Mouse (Mus musculus): ENCODE measurements at regions not wholly inside any gene's neighbourhood (a gene's known extent, or its start where the extent isn't known, plus 50 kb on each side); places are given as distances from the start of the nearest gene placed in this dataset.

DNA sequence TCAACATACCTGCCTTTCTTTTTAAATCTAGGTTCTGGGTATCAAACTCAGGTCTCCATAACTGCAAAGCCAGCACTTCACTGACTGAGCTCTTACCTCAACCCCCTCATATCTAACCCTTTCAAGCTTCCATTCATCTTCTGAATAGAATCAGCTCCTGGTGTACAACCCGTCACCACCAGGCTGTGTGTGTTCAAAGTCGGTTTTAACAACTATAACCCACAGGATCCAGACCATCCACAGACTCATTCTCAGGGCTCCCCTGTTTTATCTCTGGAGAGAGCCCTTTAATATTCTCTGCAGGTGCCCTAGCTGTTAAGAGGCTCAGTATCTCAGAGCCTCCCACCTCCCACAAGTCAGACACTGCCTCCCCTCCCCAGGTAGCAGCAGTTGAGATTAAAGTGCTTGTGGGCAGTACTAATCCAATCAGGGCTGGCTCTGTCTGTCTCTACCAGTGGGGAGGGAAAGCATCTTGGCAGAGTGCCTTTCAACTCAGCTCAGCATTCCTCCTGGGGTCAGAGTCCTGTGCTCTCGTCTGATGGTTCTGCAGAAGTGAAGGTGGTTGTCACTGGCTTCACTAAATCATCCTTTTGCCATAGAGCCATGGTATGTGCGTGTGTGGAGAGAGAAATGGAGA lies 272.4 kb downstream of the Dhx15 start:
- DNase-seq = no peak

DNA sequence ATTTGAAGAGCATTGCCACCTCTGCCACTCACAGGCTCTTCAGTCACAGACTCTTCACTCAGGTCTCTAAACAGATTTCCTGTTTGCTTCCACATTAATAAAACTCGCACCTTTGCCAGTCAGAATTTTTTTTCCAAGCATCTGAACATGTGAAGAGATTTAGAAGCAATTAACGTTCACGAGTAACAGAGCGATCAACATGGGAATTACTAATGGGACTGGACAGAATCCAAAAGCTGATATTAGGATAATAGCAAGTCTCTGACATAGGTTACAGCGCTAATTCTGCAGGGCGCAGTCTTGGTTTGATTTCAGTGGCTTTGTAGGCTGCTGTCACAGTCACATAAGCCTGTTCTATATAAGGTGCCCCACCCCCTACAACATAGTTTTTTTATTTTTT lies 275.6 kb downstream of the Dhx15 start:
- no peak for DNase-seq

DNA sequence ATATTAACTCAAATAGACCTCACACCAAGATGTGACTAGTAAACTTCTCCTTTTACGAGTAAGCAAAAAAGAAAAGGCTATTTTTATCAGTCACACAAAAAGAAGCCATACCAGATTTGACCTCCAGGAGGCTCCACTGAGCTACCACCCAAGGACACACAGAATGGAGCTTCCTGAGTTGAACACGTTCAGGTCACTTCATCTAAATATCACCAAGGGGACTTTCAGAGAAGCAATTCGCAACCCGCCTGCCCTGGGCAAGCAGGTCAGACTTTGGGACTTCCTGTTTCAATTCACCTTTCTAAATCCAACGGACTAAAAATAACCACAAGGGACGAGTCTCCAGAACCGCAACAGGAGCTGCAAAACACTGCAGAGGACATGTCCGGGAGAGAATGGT lies 281.5 kb downstream of the Dhx15 start:
- DNase-seq = no peak

DNA sequence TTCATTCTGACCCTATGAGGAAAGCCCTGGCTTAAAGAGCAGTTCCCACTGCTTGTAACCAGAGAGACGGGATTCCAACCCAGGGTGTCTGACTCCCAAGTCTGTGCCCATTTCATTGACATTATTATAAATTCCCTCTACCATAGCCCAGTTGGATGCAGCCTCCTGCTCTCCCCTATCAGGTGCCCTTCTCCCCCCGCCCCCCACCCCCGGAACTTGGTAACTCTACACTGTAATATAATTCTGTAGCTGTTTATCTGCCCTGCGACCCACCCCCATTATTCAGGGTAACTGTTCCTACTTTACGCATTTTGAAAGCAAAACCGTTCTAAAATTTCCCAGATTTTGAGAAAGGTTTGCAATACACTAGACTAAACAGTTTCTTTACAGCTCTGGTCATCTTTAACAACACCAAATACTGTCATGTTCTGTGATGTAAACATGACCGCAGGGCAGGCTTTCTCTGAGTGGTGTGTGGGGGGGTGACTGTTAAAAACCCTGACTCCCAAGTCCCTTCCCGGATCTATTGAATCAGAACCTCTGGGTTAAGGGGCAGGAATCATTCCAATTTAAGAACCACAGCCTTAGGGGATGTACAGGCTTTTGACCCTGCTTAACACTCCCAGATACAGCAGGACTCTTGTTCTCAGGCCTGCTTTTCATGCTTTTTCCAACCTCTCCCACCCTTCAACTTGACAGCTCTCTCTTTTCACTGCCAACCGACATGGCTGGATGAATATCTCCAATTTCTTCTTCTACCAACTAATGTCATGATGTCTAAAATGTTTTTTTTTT lies 283.8 kb downstream of the Dhx15 start:
- no peak for DNase-seq

DNA sequence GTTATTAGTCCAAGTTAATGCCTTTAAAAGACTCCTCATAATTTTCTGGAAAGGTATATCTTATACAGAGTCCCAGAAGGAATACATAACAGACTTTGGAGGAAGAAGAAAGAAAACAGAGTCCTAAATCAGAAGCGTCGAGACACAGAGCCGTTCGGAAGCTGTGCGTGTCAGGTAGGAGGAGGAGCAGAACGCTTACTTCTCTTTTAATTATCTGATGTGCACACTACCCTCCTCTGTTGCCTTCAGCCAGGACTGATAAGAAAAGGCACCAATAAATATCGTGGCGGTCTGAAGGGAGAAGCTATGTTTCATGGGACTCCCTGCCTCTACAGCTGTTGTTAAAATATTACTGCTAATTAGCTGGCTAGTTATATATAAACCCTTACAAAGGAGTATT lies 296.2 kb downstream of the Dhx15 start:
- DNase-seq = no peak

DNA sequence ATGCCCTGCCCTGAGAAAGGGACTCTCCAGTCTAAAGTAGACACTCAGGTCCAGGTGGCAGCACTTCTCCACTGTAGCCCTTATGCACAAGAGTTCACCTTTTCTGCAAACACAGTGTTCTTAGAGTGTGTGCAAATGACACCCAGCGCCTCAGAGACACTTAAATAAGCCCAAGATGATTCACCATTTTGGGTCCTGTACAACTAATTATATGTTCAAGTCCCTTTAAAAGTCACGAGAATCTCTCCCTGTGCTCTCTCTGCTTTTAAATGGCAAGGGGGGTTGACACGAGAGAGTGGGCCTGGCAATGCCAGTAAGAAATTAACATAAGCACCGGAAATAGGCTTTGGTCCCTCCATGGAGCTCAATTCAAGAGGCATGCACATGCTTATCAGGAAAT lies 299.0 kb downstream of the Dhx15 start:
- DNase-seq = no peak

DNA sequence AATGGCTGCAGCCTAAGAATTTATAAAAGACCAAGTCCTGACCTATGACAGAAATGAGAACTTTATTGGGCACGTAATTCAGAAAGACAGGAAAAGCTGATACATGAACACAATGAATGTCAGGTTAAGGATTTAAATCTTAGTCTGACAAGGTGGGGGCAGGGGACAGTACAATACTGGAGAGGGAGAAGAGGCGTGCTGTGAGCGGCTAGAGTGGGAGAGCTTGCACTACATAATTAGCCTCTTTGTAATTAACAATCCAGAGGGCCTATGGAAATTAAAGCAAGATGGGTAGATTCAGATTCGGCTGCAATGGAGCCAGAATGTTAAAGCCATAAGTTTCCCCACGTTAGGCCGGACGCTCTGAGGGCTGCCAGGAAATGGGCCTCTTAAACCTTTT lies 301.9 kb downstream of the Dhx15 start:
- no peak for DNase-seq

DNA sequence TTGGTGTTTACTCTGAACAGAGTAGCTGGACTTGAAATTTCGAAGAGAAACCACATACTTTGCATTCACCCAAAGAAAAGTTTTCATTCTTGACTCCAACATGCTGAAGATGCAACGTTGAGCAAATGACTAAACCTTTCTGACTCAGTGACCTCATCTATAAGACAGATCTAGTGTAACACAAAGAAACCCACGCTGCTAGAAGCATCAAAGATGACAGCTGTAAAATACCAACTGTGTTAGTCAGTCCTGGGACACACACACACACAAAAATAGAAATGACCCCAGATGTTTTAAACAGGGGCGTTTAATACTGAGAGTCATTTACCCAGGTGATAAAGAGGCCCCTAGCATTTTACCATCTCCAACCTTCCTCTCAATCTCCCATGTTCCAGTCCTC lies 307.7 kb downstream of the Dhx15 start:
- DNase-seq = no peak

DNA sequence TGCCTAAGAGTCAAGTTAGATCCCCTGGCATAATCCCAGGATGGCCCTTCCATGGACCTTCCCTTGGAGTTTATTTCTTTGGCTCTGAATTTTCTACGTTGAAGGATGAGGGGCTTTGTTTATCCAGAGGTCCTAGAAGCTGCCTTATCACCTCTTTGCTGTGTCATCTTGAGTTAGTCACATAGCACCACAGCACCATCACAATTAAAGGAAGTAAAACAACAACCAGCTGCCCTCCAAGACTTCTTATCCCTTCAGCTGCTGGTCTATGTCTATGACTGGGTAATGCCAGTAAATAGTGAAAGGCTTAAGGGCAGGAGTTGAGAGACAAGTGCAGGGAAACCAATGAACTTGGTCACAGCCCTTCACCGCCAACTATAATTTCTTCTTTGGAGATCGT lies 308.1 kb downstream of the Dhx15 start:
- no peak for DNase-seq

DNA sequence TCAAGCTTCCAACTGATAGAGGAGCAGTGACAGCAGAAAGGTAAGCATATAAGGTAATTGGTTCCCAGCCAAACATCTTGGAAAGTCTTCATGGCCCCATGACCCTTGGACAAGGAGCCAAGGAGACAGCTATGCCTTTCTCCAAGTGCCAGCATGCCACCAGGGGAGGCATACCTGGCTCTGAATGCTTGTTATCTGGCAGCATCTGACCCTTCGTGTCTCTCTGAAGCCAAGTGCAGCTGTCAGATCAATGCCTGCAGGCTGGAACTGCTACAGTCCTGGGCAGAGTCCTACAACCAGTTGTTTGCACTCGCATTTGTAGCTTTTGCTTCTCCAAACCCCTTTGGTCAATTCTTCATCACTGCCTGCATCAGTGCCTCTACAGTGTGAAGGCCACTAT lies 309.3 kb upstream of the Ppargc1a start:
- DNase-seq = no peak

DNA sequence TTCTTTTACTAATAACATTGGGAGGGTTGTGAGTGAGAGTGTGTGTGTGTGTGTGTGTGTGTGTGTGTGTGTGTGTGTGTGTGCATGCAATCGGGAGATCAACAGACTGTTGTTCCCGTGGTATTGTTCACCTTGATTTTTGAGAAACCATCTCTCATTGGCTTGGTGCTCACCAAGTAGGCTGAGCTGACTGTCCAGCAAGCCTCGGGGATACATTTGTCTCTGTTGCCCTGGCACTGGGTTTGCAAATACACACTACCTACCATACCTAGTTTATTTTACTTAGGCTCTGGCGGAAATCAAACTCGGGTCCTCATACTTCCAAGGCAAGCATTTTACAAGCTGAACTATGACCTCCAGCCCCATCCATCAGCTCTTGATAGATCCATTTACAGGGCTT lies 306.0 kb upstream of the Ppargc1a start:
- no peak for DNase-seq

DNA sequence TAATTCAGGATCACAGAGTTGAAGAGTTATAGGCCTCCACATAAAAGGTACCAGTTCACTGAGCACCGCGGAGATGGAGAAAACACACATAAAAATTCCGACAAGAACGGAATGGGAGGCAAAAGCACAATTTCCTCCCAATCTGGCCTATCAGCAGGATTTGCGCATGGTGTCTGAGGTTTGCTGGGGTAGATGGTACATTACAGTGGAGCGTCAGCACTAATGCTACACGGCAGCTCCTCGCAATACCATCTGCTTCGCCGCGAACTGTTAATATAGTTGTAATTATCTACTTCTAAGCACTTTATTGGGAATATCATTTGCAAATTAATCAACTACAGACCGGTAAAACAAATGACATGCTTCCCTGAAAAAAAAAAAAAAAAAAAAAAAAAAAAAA lies 304.2 kb upstream of the Ppargc1a start:
- DNase-seq = no peak

DNA sequence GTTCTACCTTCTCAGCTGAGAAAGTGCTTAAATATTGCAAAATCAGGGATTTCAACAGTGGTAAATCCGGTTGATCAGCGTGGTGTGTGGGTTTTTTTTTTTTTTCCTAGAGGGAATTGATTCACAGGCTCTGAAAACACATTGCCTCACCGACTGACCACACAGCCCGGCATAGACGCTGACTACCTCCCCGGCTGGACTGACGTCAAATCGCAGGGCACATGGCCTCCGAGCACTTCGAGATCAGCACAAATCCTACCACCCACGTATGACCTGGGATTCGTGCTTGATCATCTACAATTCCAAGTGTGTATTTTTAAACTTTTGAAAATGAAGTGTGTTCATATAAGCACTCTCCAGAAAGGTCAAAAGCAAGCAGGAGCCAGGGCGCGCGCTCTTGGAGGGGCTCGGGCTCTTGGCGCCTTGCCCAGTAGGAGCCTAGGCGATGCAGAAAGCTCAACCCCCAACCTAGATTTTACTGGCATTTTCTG lies 300.7 kb upstream of the Ppargc1a start:
- no peak for DNase-seq

DNA sequence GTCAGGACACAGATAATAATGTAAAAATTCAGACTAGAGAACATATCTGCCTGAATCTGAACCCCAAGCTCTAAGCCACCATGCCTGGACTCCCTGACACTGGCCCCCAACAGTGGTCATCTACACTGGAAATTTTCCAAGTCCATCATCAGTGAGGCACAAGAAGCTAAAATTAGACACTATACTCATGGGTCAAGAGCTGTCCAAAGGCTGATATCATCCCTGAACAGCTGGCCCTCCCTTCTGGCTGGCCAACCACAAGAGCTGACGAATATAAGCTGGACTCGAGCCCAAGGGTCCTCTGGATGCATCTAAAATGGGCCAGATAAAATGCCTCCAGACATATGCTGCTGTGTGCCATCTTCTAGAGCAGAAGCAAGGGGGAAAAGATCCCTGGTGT lies 298.5 kb upstream of the Ppargc1a start:
- no peak for DNase-seq

DNA sequence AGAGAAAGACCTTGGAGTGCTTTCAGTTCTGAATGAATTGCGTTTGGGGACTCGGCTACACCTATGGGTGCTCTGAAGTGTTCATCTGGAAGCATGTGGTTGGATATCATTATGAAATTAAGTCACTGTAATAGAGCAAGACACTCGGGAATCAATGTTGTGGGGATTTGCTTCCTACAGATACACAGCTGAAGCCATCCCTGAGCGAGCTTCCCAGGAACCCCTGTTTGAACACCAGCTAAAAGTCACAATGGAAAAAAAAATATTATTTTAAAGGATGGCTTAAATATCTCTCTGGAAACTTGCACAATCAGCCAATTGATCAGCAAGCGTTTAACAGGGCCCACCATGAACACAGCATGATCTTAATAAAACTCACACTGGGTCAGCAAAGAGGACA lies 293.0 kb upstream of the Ppargc1a start:
- DNase-seq = no peak

DNA sequence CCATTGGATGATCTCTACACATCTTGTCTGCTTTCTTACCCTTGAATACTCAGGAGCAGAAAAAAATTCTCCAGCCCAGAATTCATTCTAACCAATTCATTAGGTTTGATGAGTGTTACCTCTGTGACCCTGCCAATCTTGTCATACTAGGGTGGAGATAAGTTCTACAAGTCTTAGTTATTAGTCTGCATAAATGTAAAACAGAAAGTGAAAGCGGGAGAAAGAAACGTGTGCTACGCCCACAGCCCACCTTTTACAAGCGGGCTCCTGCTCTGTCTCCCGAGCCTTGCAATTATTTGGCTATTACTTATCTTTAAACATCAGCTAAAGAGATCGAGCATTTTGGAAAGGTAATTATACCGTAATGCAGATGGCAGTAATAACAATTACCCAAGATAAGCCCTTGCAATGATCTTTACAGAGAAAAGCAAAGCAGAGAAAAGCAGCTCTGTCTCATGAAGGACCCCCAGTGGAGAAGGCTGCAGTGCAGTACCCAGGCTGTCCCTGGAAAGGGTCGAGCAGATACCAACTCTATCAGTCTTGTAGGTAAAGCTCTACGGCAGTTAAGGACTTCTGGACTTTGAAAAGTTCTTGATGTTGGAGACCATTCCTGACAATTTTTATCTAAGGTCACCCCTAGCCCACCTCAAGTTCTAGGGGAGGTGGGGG lies 286.1 kb upstream of the Ppargc1a start:
- DNase-seq = no peak

DNA sequence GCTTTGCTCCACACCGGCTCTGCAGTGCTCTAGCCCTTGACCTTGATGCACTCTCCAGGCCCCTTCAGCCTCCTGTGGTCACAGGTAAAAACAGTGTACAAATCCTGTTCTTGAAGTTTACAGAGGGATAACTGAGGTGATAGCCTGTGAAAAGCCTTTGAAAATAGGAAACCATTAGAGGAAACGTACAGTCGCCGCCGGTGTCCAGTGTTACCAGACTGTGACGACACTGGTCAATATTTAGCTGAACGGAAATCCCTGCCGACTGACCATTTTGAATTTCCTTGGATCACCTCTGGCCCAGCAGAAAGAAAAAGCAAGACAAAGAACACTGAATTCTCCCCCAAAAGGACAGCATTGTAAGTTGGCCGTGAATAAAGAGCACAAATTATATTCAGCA lies 282.6 kb upstream of the Ppargc1a start:
- DNase-seq = no peak

DNA sequence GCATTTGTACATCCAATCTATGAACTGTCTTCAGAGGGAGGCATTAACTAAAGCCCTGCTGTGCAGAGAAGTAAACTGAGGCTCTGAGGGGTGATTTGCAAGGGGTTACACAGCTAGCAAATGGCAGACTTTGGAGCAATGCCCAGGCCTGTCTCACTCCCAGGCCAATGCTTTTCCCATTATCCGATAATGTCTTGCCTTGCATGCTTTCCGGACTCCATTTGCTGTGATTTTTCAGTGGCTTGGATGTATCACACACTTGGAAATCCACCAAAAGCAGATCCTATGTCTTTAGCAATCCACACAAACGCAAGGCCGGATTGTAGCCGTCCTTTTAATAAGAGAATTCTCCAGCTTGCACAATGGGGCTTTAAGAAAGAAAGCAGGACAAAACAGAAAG lies 281.7 kb upstream of the Ppargc1a start:
- no peak for DNase-seq

DNA sequence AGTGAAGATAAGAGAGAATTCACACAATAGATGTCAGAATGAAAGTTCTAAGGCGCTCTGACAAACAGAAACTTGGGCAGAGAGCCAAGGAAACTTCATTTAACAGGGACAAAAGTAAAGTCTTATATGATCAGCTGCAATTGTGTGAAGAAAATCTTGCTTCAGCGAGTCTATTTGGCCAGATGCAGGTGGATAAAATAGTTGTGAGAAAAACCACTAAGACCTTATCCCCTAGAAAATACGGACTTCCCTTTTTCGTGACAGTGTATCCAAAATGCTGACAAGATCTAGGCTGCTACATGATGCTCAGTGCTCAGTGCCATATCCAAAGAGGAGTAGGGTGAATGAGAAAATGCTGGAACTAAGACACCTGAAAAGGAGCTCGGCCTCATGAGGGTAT lies 274.7 kb upstream of the Ppargc1a start:
- no peak for DNase-seq

DNA sequence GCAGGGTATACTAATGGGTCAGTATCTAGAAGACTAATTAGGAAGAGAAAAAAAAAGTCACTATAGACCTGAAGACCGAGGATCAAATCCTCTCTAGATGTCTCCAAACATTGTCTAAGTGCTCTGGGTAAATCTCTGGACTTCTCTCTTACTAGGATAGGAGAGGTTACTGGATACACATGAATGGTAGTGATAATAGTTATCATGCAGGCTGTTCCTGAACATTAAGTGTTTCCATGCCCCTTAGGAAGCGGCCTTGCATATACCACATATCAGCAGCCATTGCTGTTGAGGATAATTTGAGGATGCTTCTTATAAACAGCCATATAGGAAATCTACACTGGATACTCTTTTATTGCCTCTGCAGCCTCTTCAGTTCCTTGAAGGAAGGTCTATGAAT lies 274.2 kb upstream of the Ppargc1a start:
- no peak for DNase-seq

DNA sequence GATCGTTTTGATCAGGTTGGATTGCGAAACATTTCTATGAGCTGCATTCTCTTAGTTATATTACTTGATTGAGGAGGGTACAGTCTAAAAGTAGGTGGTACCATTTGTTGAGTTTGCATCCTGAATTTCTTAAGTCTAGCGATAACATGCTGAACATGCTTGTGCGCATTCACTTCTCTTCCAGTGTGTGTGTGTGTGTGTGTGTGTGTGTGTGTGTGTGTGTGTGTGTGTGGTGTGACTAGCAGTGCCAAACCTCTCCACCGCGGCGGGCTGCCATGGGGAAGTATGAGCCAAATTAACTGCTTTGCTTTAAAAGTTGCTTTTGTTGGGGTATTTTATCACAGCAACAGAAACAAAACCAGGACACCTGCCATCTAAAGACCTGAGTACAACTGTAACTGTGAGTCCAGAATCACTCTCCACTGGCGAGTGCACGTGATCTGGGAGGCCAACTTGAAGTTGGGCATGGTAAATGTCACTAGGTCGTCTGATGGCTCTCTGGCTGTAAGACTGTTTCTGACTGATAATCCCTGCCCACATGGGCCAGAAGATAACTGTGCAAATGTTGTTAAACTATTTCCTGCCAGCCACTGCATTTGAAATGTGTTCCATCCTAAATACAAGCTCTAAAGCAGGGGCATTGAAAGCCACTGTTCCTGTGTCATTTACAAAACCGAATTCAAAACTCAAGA lies 273.3 kb upstream of the Ppargc1a start:
- DNase-seq = no peak

DNA sequence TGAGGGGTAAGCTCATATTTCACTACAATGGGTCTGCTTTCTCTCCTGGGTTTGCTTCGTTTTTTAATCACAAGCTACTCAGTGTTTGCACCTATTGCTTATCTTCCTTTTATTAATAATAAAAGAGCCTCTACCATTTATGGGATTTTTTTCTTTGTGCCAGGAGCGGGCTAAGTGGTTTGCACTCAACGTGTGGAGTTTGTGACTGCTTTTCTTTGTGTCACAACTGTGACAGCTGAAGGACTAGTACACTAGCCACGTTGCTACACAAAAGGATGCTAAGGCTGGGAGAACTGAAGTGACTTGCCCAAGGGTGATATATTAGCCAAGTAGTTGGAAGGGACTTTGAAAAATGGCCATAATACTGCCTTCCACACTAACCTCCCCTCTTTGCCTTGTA lies 271.8 kb upstream of the Ppargc1a start:
- DNase-seq = no peak

DNA sequence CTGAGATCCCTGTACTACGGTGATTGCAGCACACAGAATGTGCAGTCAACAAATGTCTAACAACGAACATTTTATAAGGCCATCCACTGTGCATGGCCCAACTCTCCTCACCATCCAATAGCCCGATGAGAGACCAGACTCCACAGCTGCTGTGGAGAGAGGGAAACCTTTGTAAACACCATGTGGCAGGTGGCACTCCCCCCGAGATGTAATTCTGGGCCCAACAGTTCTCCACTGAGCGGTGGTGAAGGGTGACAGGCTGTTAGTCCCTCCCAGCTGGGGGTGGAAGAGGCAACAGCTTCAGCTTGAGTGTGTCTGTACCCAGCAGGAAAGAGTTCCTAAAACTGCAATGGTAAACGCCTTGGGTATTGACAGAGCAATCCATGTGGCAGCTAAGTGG lies 263.0 kb upstream of the Ppargc1a start:
- no peak for DNase-seq

DNA sequence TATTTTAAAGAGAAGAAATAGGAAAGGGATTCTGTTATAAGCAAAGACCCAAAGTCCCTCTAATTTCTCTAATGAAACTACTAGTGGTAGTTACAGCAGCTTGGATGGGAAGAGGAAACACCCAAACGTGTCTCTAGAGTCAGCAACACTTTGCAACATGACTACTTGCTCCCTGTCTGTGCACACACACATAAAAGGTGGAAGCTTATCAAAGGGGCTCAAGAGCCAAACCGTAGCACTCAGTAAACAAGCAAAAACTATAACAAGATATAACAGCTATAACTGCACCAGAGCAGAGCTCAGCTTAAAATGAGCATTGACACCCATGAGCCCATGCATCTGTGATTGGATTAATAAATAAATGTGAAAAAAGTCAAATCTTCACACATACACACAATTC lies 262.5 kb upstream of the Ppargc1a start:
- DNase-seq = no peak

Measured in cerebellum, adult 11 months (tissue).